Mouse (Mus musculus) left cerebral cortex, adult 18-20 months (tissue): Measurements from ENCODE around the gene Ifitm7. TPM values are rescaled to one million over a fixed set of nuclear protein-coding genes. Genes with fewer than 3 reads are reported as not detected.
"Not testable (repeated sequence)": the region's sequence is repeated elsewhere in the genome, so short reads cannot be mapped to it uniquely, and the experiment has no call there.

Experiments
- DNase-seq, 2 experiments: peaks; one replicate each; pipeline ENCODE4 v3.0.0; 2021 to 2022; ENCODE audit warnings: low spot score in 2 of 2, mixed read lengths in 1 of 2
- total RNA-seq, 2 experiments: library from RNA; stranded (reverse); gene quantifications; 2 replicates each; pipeline ENCODE4 v1.2.3; 2021

Ifitm7 gene
- total RNA-seq, 2 experiments from 2014 or later = 0.77 to 1.4 TPM

DNA sequence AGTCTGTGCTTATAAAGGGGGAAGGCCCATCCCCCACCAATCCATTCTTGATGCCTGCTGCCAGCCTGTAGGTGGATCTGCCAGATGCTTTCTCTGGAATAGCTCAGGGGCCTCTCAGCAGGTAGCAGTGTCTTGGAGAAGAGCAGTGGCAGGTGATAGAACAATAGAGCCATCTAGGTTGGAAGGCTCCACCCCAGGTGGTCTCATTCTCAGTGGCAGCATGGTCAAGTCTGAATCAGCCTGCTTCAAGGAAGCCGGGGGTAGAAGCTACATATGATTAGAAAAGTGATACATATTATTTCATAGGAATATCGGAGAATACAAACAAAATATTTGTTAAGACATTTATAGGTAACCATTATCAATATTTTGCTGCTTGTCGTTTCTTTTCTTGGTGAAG lies 5.0 kb downstream of the Ifitm7 start:
- not testable (repeated sequence) for DNase-seq

DNA sequence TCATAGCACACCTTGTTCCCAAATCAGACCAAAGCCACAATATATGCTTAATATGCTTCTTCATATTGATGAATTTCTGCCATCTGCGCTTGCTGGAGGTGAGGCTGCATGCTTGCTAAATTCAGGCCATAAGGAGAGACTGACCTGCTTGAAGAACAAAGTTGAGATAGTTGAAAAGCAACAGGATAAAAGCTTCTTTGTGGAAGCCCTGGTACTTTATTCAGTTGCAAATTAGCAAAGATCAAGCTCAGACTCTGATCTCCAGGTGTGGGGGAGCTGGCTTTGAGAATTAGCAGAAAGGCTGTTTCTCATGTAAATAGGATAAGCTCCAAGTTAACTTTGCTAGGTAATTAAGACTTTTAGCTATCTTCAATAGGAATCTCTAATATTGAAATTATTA lies 9.7 kb downstream of the Ifitm7 start:
- DNase-seq = not testable (repeated sequence)

DNA sequence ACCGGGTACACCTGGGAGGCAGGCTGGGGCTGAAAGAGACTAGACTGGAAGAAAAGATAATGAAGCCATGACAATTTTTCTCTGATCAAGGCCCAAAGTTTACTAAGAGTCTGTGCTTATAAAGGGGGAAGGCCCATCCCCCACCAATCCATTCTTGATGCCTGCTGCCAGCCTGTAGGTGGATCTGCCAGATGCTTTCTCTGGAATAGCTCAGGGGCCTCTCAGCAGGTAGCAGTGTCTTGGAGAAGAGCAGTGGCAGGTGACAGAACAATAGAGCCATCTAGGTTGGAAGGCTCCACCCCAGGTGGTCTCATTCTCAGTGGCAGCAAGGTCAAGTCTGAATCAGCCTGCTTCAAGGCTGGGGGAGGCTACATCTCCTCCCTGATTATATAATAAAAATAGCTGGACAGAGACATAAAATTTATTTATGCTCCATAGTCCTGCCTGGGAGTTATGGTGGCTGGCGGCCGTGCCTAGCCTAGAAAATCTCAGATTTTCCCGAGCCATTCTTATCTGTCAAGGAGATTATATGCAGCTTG lies 10.3 kb downstream of the Ifitm7 start:
- DNase-seq = not testable (repeated sequence)

DNA sequence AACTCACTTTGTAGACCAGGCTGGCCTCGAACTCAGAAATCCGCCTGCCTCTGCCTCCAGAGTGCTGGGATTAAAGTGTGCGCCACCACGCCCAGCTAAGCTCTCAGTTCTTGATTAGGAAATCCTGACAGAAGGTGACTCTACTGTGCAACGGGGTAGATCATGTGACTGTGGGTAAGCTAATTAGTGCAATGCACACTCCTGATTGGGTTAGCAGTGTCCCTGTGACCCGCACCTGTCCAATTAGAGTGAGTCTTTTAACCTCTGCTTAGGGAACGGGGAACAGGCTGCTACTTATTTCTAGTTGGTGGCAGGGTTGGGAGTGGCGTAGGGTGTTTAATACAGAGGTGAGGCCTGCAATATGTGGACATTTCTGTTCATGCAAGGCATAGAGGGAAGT lies 14.6 kb downstream of the Ifitm7 start:
- no peak for DNase-seq

DNA sequence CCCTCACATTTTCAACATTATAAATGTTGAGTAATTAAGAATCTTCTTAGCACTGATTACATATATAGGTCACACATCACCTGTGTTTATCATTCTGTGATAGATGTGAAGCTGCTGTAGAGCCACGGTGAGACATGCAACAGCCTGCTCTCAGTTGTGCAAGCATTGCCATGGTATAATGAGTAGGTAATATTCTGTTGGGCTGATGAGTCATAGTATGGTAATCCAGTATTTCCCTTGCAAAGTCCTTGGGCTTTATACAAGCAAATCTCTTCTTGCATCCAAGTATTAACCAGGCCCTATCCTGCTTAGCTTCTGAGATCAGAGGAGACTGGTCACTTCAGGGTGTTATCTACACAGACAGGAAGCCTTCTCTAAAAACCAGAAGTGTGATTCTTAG lies 17.6 kb downstream of the Ifitm7 start:
- no peak for DNase-seq

DNA sequence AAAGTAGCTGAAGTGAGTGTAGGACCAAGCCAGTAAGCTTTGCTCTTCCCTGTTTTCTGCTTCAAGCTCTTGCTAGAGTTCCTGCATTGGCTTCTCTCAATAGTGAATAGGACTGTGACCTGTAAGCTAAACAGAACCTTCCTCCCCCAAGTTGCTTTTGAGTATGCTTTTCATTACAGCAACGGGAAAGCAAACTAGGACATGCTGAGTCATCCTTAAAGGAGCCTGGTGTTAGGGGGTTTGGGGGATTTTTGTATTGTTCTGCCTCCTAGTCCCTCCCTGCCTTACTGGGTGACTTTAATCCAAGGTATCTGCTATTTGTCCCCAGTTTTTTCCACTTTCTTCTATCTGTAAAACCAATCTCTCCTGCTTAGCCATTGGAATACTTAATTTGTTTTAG lies 24.6 kb downstream of the Ifitm7 start:
- DNase-seq = no peak

DNA sequence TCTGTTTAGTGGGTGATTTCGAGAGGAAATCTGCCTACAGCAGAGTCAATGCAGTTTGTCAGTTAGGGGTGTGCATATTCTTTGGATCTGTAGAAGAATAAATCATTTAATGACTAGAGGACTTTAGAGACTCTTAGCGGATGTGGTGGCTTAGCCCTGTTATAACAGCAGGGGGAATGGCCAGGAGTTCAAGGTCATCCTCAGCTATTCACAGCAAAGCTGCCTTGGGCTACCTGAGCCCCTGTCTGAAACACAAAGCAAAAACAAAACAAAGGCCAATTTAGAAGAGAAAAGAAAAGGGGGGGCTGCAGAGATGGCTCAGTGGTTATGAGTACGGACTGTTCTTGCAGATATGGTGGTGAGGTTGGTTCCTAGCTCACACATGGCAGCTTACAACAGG lies 35.4 kb downstream of the Ifitm7 start:
- DNase-seq = no peak

DNA sequence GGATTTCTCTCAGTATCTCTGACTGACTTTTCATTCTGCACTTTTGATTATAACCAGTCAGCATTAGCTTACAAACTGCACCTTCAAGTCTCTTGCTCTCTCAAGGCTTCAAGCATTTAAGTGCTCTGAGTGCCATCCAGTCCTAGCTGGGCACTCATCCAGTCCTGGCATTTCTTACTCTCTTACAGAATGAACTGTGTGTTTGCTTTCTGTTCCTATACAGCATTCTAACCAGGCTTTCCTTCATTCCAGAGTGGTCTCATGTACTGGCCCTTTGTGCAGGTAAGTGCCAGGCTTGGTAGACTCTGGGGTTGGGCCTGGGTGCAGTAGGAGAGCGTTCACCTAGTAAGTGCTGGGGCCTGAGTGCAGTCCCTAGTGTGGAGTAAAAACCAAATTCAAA lies 40.4 kb downstream of the Ifitm7 start:
- DNase-seq = no peak

DNA sequence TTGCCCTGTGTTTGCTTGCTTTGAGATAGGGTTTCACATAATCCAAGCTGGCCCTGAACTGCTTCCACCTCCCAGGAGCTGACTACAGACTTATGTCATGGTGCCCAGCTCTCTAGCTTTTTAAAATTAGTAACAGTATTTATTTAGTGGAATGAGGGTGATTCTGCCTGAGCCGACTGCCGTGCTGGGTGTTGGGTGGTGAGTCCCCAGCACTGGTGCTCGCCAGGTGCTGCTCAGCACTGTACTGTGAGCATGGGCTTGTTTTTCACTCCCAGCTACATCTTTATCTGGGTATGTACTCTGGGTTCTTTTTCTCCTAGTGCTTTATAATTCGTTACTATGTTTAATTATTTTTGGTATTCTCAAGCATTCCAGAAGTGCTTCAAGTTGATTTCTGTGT lies 41.5 kb downstream of the Ifitm7 start:
- no peak for DNase-seq

DNA sequence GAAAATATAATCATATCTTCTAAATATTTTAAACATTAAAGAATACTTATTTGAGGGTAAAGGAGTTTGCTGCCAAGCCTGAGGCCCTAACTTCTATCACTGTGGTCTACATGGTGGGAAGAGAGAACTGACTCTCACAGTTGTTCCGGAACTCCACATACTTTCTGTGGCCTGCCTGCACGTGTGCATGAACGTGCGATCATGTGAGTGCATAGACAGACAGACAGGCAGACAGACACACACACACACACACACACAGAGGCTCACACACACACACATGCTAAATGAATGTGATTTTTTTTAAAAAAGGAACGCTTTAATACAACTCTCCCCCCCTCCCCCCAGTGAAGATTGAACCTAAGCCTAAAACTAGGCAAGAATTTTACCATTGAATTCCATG lies 41.9 kb downstream of the Ifitm7 start:
- no peak for DNase-seq

DNA sequence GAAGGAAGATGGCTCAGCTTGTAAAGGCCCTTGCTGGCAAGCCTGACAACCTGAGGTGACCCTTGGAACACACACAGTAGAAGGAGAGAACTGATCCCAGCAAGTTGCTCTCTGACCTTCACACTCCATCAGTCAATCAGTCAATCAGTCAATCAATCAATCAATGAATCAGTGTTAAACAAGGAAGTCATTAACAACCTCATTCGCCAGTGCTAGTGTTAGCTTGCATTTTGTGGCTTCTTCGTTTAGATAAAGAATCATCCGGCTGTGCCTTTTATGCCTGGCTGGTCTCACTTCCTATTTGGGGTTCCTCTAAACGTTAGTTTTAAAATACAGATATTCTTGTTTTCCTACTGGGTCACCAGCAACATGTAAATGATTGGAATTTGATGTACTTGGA lies 42.5 kb downstream of the Ifitm7 start:
- no peak for DNase-seq

DNA sequence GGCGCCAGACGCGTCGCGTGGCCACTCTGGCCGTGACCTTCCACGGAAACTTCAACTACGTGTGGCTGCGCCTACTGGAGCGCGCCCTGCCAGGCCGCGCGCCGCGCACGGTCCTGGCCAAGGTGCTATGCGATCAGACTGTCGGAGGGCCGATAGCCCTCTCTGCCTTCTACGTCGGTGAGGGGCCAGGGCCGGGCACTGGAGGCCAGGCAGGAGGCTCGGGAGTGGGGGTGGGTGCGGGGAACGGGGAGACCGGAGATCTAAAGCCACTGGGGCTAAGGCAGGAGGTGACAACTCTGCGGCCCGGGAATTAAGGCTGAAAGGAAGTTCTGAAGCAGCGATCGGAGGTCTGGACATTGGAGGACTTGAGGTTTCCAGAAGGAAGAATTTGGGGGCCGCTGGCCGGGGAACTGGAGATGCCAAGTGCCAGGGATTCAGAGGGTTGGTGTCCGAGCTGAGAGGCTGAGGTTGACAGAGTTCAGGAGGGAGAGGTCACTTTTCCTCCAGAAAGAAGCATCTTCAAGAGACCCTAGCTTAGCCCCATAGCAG lies 45.8 kb downstream of the Ifitm7 start:
- no peak for DNase-seq

DNA sequence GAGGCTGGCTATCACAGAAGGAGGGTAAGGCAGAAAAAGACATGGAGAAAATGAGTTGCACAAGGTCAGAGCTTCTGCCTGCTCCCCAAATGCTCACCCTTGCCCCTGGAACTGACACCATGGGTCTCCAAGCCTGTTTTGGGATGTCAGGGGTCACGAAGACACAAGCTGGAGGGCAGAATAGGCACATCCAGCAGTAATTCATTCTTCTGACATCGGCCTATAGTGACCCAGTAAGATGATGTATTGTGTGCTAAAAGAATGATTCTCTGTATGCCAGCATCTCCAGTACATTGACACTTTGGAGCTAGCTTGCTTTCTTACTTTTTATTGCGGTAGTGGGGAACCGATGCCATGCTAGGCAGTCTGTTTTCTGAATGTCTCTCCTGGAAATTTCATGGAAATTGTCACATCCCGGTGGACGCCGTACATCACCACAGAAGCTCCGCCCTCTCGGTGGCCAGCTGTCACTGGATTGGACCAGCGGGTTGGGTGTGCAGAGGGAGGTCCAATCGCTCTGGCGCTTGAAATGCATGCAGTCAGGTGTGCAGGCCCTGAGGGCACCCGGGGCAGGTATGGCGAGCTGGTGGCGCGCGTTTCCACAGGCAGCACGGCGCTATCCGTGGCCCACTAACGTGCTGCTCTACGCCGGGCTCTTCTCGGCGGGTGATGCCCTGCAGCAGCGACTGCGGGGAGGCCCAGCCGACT lies 46.4 kb downstream of the Ifitm7 start:
- DNase-seq = peak; percentile 80 to 87

Other genes with a start within 250 kb of the Ifitm7 start
- 10 to 100 TPM; 49.1 to 51.7 TPM for gene Rrn3, start 206.2 kb downstream of the Ifitm7 start, total RNA-seq
- 100 to 1,000 TPM in 1 of 2 experiments, 10 to 100 TPM in 1; 96.8 to 109 TPM for gene Ntan1, start 168.0 kb downstream of the Ifitm7 start, total RNA-seq
- gene Pdxdc1, start 83.8 kb downstream of the Ifitm7 start, total RNA-seq = 10 to 100 TPM; 62.0 to 82.6 TPM
- gene Mpv17l, start 83.7 kb downstream of the Ifitm7 start, total RNA-seq = 10 to 100 TPM; 69.7 to 75.5 TPM
- gene 2900011O08Rik, start 284 bp downstream of the Ifitm7 start, total RNA-seq = 100 to 1,000 TPM; 287 to 294 TPM
- 10 to 100 TPM; 13.2 to 13.4 TPM for gene Nde1, start 176.4 kb upstream of the Ifitm7 start, total RNA-seq
- 100 to 1,000 TPM; 152 to 161 TPM for gene Marf1, start 176.5 kb upstream of the Ifitm7 start, total RNA-seq